Mouse (Mus musculus) frontal cortex, adult 2 months (tissue): ENCODE measurements around the gene Tex21. TPM values are rescaled to one million over a fixed set of nuclear protein-coding genes. Genes with fewer than 3 reads are reported as not detected.

ENCODE experiments used
- DNase-seq, 2 experiments: peaks; one replicate each; pipeline ENCODE4 v3.0.0; 2022; ENCODE audit warnings: low spot score in 1 of 2; ENCODE audit errors: extremely low spot score in 1 of 2
- polyA plus RNA-seq: library from polyadenylated mRNA; depleted of rRNA; stranded (reverse); fragments of >200 nt; gene quantifications from 2 replicates; pipeline ENCODE4 v1.2.3, GENCODE M21; 2012; rRNA removed

Gene Tex21
- not detected in 2 replicates for polyA plus RNA-seq

DNA sequence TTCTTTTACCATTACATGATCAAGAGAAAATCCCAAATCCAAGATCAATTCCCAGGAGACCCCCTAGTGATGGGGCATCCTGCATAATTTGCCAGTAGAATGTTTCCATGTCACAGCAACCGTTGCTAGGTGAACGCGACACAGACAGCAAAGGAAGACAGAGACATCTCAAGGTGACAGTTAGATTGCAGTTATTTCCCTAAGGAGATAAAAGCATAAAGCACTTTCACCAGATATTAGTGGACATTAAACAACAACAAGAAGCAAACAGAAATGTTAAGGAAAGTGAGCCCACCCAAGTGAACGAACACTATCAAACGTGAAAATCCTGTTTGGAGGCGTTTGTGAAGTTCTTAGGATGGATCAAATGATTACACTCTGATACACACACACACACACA lies at the start of gene Tex21:
Tex21 (minus strand) TSS at position 101 of the 400 bp plus-strand sequence.
- DNase-seq: no peak

GRCm38 (mm10) chr12:76293192-76293591 lies 46.6 kb upstream of the Tex21 start:
- DNase-seq: peak in 1 of 2 experiments; percentile 77

DNA sequence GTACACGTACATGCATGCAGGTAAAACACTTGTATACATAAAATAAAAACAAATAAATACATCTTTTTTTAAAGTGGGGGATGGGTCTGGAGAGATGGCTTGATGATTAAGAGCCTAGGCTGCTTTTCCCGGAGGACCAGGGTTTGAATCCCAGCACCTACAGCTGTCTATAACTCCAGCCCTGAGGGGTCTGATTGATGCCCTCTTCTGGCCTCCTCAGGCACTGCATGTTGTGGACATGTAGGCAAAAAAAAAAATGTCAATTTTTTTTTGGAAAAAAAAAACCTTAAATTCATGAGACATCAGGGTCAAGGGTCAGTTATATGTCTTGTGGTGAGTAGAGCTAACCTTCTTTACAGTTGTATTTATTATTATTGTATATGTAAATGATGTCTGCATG lies 43.7 kb upstream of the Tex21 start:
- no peak for DNase-seq

DNA sequence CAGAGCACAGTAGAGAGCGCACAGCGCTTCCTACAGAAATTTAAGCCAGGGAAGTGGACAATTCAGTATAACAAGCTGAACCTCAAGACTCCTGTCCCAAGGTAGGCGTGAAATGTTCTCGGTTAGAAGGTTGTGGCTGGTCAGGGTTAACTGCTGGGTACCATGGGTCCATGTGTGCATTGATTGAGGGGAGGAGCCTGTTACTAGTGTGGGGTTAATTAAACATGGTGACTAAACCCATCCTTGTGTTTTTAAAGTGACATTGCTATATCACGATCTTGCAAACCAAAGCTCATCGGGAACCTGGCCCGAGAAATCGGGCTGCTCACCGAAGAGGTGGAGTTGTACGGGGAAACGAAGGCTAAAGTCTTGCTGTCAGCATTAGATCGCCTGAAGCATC lies 42.9 kb upstream of the Tex21 start:
- no peak for DNase-seq

DNA sequence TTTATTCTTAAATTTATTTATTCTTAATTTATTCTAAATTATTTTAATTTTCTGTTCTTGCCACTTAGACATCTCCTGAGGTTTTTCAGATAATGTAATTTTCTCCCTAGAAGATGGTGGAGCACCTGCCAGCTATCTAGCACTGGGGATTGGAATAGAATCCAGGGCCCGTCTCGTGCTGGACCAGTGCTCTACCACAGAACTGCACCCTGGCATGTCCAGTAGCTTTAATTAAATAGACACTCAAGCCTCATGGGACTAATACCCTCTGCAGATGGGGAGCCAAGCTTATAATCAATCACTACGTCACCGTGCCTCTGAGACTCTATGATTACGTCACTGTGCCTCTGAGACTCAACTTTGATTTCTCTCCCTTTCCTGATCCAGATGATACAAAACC lies 41.9 kb upstream of the Tex21 start:
- no peak for DNase-seq

DNA sequence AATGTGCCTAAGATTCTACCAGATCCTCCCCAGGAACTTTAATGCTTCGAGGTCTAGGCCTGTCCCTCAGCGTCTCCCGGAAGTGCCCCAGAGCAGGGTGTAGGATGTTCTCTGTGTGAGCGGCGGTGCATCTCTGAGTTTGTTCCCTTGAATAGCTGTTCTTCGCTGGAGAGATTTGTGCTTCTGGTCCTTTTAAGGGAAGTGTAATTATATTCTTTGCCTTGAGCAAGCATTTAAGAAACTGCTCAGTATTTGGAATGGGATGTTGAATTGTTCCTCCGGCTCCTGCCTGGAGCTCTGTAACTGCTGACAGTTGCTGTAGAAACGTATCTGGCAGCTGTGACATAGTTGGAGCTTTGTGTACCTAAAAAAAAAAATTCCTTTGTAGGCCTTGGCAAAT lies 41.4 kb upstream of the Tex21 start:
- peak in 1 of 2 experiments; percentile 63 for DNase-seq

DNA sequence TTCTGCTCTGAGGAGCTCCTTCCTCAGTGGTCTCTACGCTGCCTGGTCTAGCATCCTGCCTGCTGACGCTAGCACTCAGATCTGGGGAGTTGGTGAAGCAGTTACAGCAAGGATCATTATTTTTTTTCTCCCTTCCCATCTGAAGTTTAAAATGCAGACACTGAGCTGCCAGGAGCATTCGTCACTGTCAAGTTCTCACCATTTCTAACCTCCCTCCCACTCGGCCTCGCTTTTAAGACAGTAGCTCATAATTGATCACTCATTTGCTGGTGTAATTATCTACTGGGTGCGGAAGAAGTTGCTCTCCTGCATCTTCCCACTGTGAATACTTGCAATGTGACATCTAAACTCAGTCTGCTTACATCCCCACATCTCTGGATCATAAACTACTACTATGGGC lies 38.9 kb upstream of the Tex21 start:
- peak in 1 of 2 experiments; percentile 52 for DNase-seq

GRCm38 (mm10) chr12:76282532-76283173 lies 36.1 kb upstream of the Tex21 start:
- peak in 1 of 2 experiments; percentile 59 for DNase-seq

- no peak for DNase-seq
Measured at GRCm38 (mm10) chr12:76282132-76282531, 35.6 kb upstream of the Tex21 start.

GRCm38 (mm10) chr12:76281111-76281660 lies 34.6 kb upstream of the Tex21 start:
- DNase-seq: no peak

DNA sequence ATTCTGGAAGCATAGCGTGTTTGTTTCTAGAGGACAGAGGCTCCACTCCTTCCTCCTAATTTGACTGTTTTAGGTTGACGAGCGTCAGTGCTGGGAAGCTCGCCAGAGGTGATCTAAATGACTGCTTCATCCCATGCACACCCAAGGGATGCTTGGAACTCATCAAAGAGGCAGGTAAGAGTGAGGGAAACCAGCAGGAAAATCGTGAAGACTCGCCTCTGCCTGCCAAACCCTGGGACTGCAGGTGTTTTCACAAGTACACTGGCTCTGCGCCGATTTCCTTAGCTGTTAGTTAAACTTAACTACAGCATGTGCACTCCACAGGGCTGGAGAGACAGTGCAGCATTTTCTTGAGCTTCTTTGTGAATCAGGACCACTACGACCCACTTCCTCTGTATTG lies 34.0 kb upstream of the Tex21 start:
- DNase-seq: peak in 1 of 2 experiments; percentile 55

- no peak for DNase-seq
Measured at GRCm38 (mm10) chr12:76278209-76278608, 31.7 kb upstream of the Tex21 start.

GRCm38 (mm10) chr12:76272610-76273524 lies 26.3 kb upstream of the Tex21 start:
- DNase-seq: no peak

- no peak for DNase-seq
Measured at GRCm38 (mm10) chr12:76271516-76271915, 25.0 kb upstream of the Tex21 start.

DNA sequence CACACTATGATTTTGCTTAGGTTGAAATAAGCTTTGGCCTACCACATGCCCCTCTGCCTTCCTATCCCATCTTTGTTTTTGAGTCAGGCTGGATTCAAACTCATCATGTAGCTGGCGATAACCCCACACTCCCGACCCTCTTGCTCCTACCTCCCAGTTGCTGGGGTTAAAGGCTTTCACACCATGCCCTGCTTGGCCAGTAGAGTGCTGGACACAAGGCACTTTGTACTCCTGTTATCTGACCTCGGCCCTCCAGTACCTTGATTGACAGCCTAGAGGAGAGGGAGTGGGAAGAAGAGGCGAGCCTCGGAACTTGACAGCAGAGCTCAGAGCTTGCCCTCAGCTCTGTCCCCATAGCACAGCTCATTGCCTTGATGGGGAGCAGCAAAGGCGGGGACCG lies 22.6 kb upstream of the Tex21 start:
- DNase-seq: no peak

DNA sequence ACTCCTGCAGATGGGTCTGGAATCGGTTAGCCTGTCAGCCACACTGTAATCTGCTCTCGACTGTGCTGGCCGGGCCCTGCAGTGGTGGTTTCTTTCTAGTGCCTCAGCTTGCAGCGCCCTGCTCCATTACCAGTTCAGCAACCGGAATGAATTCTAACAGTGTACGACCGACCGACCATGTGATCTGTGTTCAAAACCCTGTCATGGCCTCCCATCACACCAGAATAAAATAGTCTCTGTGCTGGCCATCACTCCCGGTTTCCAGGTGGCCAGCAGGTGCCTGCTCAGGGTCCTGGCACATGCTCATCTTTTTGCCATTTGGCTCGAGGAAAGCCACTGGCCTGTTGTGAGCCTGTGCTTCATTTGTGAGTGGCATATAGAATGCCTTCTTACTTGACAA lies 22.1 kb upstream of the Tex21 start:
- DNase-seq: no peak

- DNase-seq: peak in 1 of 2 experiments; percentile 79
Measured at GRCm38 (mm10) chr12:76266875-76267274, 20.3 kb upstream of the Tex21 start.

DNA sequence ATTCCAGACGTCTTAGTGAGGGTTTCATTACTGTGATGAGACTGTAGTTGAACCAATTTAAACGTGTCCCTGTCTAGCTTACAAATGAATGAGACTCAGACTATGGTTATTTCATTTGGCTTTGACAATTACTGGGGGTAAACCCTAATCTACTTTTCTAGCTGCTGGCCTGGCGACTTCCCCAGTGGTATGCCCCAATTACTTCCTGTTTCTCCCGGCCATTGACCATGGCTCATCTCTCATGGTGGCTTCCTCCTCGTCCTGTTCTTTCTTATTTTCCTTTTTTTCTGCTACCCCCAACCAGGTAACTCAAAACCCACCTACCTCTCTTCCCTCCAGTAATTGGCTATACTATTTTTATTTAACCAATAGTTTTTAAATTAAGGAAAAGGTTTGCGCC lies 18.5 kb upstream of the Tex21 start:
- no peak for DNase-seq

- DNase-seq: no peak
Measured at GRCm38 (mm10) chr12:76264325-76264965, 17.9 kb upstream of the Tex21 start.

- no peak for DNase-seq
Measured at GRCm38 (mm10) chr12:76263876-76264275, 17.3 kb upstream of the Tex21 start.

DNA sequence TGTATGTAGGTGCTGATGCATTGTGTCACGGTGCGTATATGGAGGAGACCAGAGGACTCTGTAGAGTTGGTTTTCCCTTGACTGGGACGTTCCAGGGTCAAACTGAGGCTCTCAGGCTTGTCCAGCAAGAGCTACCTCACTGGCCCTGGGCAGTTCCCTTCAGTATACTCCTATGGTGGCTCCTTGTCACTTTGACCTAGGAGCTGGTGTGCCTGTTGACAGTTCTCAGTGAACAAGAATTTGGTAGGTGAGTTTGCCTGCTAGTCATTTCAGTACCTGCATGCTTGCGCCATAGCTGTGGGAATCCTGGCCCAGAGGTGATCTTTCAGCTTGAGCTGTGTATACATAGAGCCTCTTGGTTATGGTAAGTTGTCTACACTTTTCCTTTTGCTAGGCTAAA lies 16.4 kb upstream of the Tex21 start:
- no peak for DNase-seq
